Mouse (Mus musculus) small intestine, adult 2 months (tissue): ENCODE data around the gene Skint3. TPM values are rescaled to one million over a fixed set of nuclear protein-coding genes. Genes with fewer than 3 reads are reported as not detected.
"Not testable (repeated sequence)": the region's sequence is repeated elsewhere in the genome, so short reads cannot be mapped to it uniquely, and the experiment has no call there.

Source experiments
- H3K27ac ChIP-seq: fragments of 200-500 bp; 2 replicates; pipeline ENCODE4 v1.5.1; 2012; ENCODE audit warnings: low read depth, low read length, control low read depth, inconsistent platforms; ENCODE audit not compliant: insufficient read depth
- H3K27me3 ChIP-seq: fragments of 200-500 bp; 2 replicates; pipeline ENCODE4 v1.6.1; 2012; ENCODE audit warnings: mild to moderate bottlenecking, moderate library complexity, low read length, inconsistent platforms; ENCODE audit not compliant: control insufficient read depth, insufficient read depth
- H3K36me3 ChIP-seq: fragments of 200-500 bp; 2 replicates; pipeline ENCODE4 v1.6.1; 2012; ENCODE audit warnings: mild to moderate bottlenecking, low read length, control low read depth, inconsistent platforms; ENCODE audit not compliant: control insufficient read depth, insufficient read depth
- H3K4me1 ChIP-seq: fragments of 200-500 bp; 2 replicates; pipeline ENCODE4 v1.6.1; 2012; ENCODE audit warnings: low read length, inconsistent platforms, mixed read lengths; ENCODE audit not compliant: control insufficient read depth, insufficient read depth, insufficient read length
- H3K4me3 ChIP-seq: fragments of 200-500 bp; 2 replicates; pipeline ENCODE4 v1.5.1; 2012; ENCODE audit warnings: low read depth, mild to moderate bottlenecking, control low read depth, inconsistent platforms, low read length, moderate library complexity
- CTCF ChIP-seq: fragments of 200-500 bp; IDR thresholded peaks from 2 replicates; pipeline ENCODE4 v1.5.1; 2012; ENCODE audit warnings: low read depth, mild to moderate bottlenecking, control low read depth, inconsistent platforms, low read length, moderate library complexity, mixed read lengths; ENCODE audit not compliant: insufficient replicate concordance, insufficient read length; ENCODE audit errors: extremely low read depth
- WGBS: fragments of 180-500 bp; shearing (Covaris S2); methylation state at CpG from one replicate; pipeline ENCODE4 v1.1.7; 2018; 5-methylcytosine and 5-hydroxymethylcytosine counted together
- polyA plus RNA-seq: library from polyadenylated mRNA; depleted of rRNA; stranded (reverse); fragments of >200 nt; gene quantifications from 2 replicates; pipeline ENCODE4 v1.2.3, GENCODE M21; 2012; rRNA removed

Skint3 gene
- polyA plus RNA-seq, 1 experiment: not detected

- H3K4me1 ChIP-seq: no peaks in the 10 kb centered on the region
- no peak for TF ChIP-seq CTCF
- H3K27me3 ChIP-seq: no peaks in the 10 kb centered on the region
- whole genome bisulfite sequencing: 44% methylated on average over 3 of the region's 3 CpGs
- H3K27ac ChIP-seq: no peak overlapping the region
- no peaks in the 10 kb centered on the region for H3K36me3 ChIP-seq
- no peak overlapping the region for H3K4me3 ChIP-seq
These were observed 70.9 kb downstream of the Skint3 start for GRCm38 (mm10) chr4:112302855-112303509.

GRCm38 (mm10) chr4:112349111-112349510 is 117.1 kb downstream of the Skint3 start:
- not testable (repeated sequence) for H3K4me3 ChIP-seq, H3K27me3 ChIP-seq, H3K36me3 ChIP-seq, H3K4me1 ChIP-seq, H3K27ac ChIP-seq
- WGBS: 91% methylated on average over 17 of the region's 17 CpGs

Other genes starting within 250 kb of the Skint3 start
- not detected in 2 replicates for gene Skint1, start 226.0 kb upstream of the Skint3 start, polyA plus RNA-seq
- gene Skint4, start 160.2 kb upstream of the Skint3 start, polyA plus RNA-seq: not detected in 2 replicates
- not detected in 2 replicates for gene Skint9, start 201.7 kb downstream of the Skint3 start, polyA plus RNA-seq